Mouse (Mus musculus): ENCODE results near the gene Gm8247. TPM values are rescaled to one million over a fixed set of nuclear protein-coding genes. Genes with fewer than 3 reads are reported as not detected.
"Not testable (repeated sequence)": the region's sequence is repeated elsewhere in the genome, so short reads cannot be mapped to it uniquely, and the experiment has no call there.

Gene Gm8247
- not detected in 2 replicates for polyA plus RNA-seq (2015; fragmentation: Nextera tagmentation; extraction: Ambion mirVana)

DNA sequence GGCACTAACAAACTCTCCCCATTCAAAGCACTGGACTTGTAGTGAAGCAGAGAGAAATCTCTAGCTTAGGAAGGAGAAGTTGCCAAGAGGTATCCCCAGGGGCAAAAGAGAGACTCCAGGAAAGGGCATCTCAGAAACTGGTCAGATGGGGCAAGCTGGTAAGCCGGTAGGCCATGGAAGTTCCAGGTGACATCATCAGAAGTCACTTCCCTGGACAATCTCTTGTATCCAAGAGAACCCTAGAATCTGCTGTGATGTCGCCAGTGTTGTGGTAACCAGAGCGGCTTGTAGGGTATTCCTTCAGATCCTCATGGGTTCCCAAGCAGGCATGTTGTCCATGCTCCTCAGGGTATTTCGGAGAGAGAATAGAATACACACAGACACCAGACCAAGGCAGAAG lies at the start of gene Gm8247:
Gene Gm8247, plus strand, starts transcription at position 301 of the 400 bp plus-strand sequence.
- H3K4me1 ChIP-seq (ENCODE audit: control insufficient read depth, insufficient read depth, low read length); H3K27me3 ChIP-seq (replicated peaks; ENCODE audit: control insufficient read depth, insufficient read depth, low read length); H3K27ac ChIP-seq (ENCODE audit: low read length); H3K9me3 ChIP-seq (ENCODE audit: control insufficient read depth, low read length); H3K9ac ChIP-seq (ENCODE audit: low read depth, low read length); H3K36me3 ChIP-seq (ENCODE audit: control insufficient read depth, insufficient read depth, low read length); H3K4me3 ChIP-seq (ENCODE audit: low read length); ATAC-seq; H3K4me2 ChIP-seq (ENCODE audit: low read depth, low read length): not testable (repeated sequence)
- 89% methylated on average over 4 of the region's 4 CpGs for WGBS

DNA sequence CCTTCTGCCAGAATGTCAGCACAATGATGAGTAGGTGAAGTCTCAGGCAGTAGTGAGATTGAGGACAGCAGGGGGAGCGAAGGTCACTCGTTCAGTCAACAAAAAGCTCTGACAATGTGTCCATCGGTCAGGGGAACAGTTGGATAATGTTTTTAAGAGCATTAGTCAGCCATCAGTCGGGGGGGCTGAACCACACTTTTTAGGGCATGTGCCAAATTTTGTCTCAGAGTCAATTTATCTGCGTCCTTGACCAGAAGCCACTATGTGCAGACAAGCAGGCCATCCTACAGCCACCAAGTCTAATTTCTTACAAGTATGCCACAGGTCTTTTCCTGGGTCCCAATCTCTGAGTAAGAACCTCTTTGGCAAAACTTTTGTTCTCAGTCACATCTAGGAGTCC lies 35.0 kb upstream of the Gm8247 start:
- not testable (repeated sequence) for H3K9me3 ChIP-seq (ENCODE audit: control insufficient read depth, low read length); ATAC-seq; H3K9ac ChIP-seq (ENCODE audit: low read depth, low read length); H3K27me3 ChIP-seq (replicated peaks; ENCODE audit: control insufficient read depth, insufficient read depth, low read length); H3K4me2 ChIP-seq (ENCODE audit: low read depth, low read length); H3K4me3 ChIP-seq (ENCODE audit: low read length); H3K27ac ChIP-seq (ENCODE audit: low read length); H3K4me1 ChIP-seq (ENCODE audit: control insufficient read depth, insufficient read depth, low read length); H3K36me3 ChIP-seq (ENCODE audit: control insufficient read depth, insufficient read depth, low read length)
- 74% methylated on average over 3 of the region's 5 CpGs for WGBS

DNA sequence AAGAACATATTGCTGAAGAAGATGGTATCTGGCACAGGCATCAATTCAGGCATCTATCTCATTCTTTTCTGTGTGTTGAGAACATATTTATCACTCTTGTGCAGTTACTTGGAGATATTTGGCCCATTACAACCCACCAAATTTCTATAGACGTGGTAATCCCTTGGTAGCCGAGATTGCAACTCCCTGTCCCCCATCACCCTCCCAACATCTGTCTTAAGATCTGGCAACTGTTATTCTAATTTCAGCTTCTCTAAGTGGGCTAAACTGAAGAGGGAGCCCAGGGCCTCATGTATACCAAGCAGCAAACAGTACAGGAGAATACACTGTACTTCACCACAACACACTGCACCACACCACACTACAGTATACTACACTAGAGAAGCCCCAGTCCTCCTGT lies 8.8 kb downstream of the Gm8247 start:
- not testable (repeated sequence) for H3K4me3 ChIP-seq (ENCODE audit: low read length); H3K27me3 ChIP-seq (replicated peaks; ENCODE audit: control insufficient read depth, insufficient read depth, low read length); H3K4me1 ChIP-seq (ENCODE audit: control insufficient read depth, insufficient read depth, low read length); H3K9ac ChIP-seq (ENCODE audit: low read depth, low read length); H3K4me2 ChIP-seq (ENCODE audit: low read depth, low read length); ATAC-seq; H3K9me3 ChIP-seq (ENCODE audit: control insufficient read depth, low read length); H3K27ac ChIP-seq (ENCODE audit: low read length); H3K36me3 ChIP-seq (ENCODE audit: control insufficient read depth, insufficient read depth, low read length)
- WGBS = 72% methylated on average over 2 of the region's 2 CpGs

DNA sequence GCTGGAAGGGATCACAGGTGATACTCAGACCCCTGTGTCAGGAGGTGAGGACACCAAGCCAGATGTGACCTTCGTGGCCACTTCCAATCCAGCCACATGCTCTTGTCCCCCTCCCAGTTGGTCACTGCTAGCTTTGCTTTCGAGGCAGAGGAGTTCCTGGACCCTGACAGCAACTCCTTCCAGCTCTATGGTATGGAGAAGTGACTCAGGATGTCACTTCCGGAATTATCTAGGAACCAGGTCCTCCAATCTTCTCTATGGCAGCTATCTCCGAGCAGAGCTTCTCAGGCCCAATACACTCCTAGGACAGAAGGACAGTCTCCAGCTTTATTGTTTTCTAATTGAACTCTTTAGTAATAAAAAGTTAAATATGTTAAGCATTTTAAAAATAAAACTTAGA lies 44.8 kb downstream of the Gm8247 start, which contains the start of gene Gm5624:
Gene Gm5624, minus strand, starts transcription at position 202 of the 400 bp plus-strand sequence.
- H3K27me3 ChIP-seq (replicated peaks; ENCODE audit: control insufficient read depth, insufficient read depth, low read length); ATAC-seq; H3K36me3 ChIP-seq (ENCODE audit: control insufficient read depth, insufficient read depth, low read length); H3K9me3 ChIP-seq (ENCODE audit: control insufficient read depth, low read length); H3K4me2 ChIP-seq (ENCODE audit: low read depth, low read length); H3K27ac ChIP-seq (ENCODE audit: low read length); H3K9ac ChIP-seq (ENCODE audit: low read depth, low read length); H3K4me3 ChIP-seq (ENCODE audit: low read length); H3K4me1 ChIP-seq (ENCODE audit: control insufficient read depth, insufficient read depth, low read length): not testable (repeated sequence)
- 69% methylated on average over 4 of the region's 4 CpGs for WGBS

Other genes starting within 250 kb of the Gm8247 start
- gene Gm5930, start 244.6 kb upstream of the Gm8247 start, polyA plus RNA-seq (2015; fragmentation: Nextera tagmentation; extraction: Ambion mirVana) = not detected in 2 replicates
- gene Gm8229, start 217.8 kb upstream of the Gm8247 start, polyA plus RNA-seq (2015; fragmentation: Nextera tagmentation; extraction: Ambion mirVana) = not detected in 2 replicates
- gene Gm3371, start 172.5 kb upstream of the Gm8247 start, polyA plus RNA-seq (2015; fragmentation: Nextera tagmentation; extraction: Ambion mirVana) = not detected in 2 replicates
- not detected in 2 replicates for gene Gm8232, start 149.5 kb upstream of the Gm8247 start, polyA plus RNA-seq (2015; fragmentation: Nextera tagmentation; extraction: Ambion mirVana)
- not detected in 2 replicates for gene BC061237, start 90.7 kb upstream of the Gm8247 start, polyA plus RNA-seq (2015; fragmentation: Nextera tagmentation; extraction: Ambion mirVana)
- gene Gm17093, start 64.9 kb upstream of the Gm8247 start, polyA plus RNA-seq (2015; fragmentation: Nextera tagmentation; extraction: Ambion mirVana) = not detected in 2 replicates
- not detected in 2 replicates for gene Gm5624, start 44.8 kb downstream of the Gm8247 start, polyA plus RNA-seq (2015; fragmentation: Nextera tagmentation; extraction: Ambion mirVana)
- gene Gm8257, start 123.3 kb downstream of the Gm8247 start, polyA plus RNA-seq (2015; fragmentation: Nextera tagmentation; extraction: Ambion mirVana) = not detected in 2 replicates
- not detected in 2 replicates for gene Gm8267, start 167.2 kb downstream of the Gm8247 start, polyA plus RNA-seq (2015; fragmentation: Nextera tagmentation; extraction: Ambion mirVana)